Mouse (Mus musculus): ENCODE results near the gene Tbx18. TPM values are rescaled to one million over a fixed set of nuclear protein-coding genes. Genes with fewer than 3 reads are reported as not detected.
A peak's percentile ranks its signal among the peaks of the same experiment; 100 is the strongest.

The Tbx18 gene
- 0.88 and 1.6 TPM in 2 replicates for polyA plus RNA-seq (2014; fragmentation: Nextera tagmentation; extraction: Ambion mirVana)

- Histone ChIP-seq H3K4me2 (peak within 1 kb of the TSS; percentile 60), H3K4me1 (replicated peaks; ENCODE audit: control insufficient read depth, insufficient read depth, low read length) (peaks cover 8% of the 10 kb centered on the region), H3K4me3 (ENCODE audit: low read depth, low read length) (peak within 1 kb of the TSS; percentile 45), H3K27ac (ENCODE audit: low read depth, low read length) (no peak within 1 kb of the TSS), H3K36me3 (ENCODE audit: control insufficient read depth, insufficient read depth, low read length) (no peaks in the 10 kb centered on the region), H3K9me3 (ENCODE audit: control insufficient read depth, low read length) (no peaks in the 10 kb centered on the region), H3K9ac (ENCODE audit: low read depth, low read length) (no peak within 1 kb of the TSS), H3K27me3 (replicated peaks; ENCODE audit: control insufficient read depth, insufficient read depth, low read length) (peaks cover 86% of the 10 kb centered on the region)
- DNase-seq (ENCODE audit: low spot score) (peak; percentile 55), ATAC-seq (replicated peaks; ENCODE audit: low FRiP score) (0 out of 2 replicates have a peak, but pooled peaks have one; percentile 19)
- under 1% methylated on average over 27 of the region's 27 CpGs for WGBS
These were observed at the start of gene Tbx18 for GRCm38 (mm10) chr9:87730961-87731535. Gene Tbx18 (minus strand): TSS chr9:87731260.

- 82% methylated on average over 2 of the region's 2 CpGs for WGBS
- Histone ChIP-seq H3K4me1 (replicated peaks; ENCODE audit: control insufficient read depth, insufficient read depth, low read length) (no peaks in the 10 kb centered on the region), H3K4me2 (no peak overlapping the region), H3K9me3 (ENCODE audit: control insufficient read depth, low read length) (no peaks in the 10 kb centered on the region), H3K27ac (ENCODE audit: low read depth, low read length) (no peak overlapping the region), H3K36me3 (ENCODE audit: control insufficient read depth, insufficient read depth, low read length) (no peaks in the 10 kb centered on the region), H3K9ac (ENCODE audit: low read depth, low read length) (no peak overlapping the region), H3K27me3 (replicated peaks; ENCODE audit: control insufficient read depth, insufficient read depth, low read length) (no peaks in the 10 kb centered on the region), H3K4me3 (ENCODE audit: low read depth, low read length) (no peak overlapping the region)
- ATAC-seq (replicated peaks; ENCODE audit: low FRiP score) (no peak), DNase-seq (ENCODE audit: low spot score) (no peak)
These were observed 42.9 kb upstream of the Tbx18 start for GRCm38 (mm10) chr9:87773951-87774350.

GRCm38 (mm10) chr9:87755621-87756020 lies 24.6 kb upstream of the Tbx18 start:
- no peak for ATAC-seq (replicated peaks; ENCODE audit: low FRiP score)

GRCm38 (mm10) chr9:87741599-87741998 lies 10.5 kb upstream of the Tbx18 start:
- ATAC-seq (replicated peaks; ENCODE audit: low FRiP score) (no peak), DNase-seq (ENCODE audit: low spot score) (no peak)
- H3K36me3 ChIP-seq (ENCODE audit: control insufficient read depth, insufficient read depth, low read length), result no peaks in the 10 kb centered on the region
- 72% methylated on average over 8 of the region's 8 CpGs for WGBS
- no peak overlapping the region for H3K9ac ChIP-seq (ENCODE audit: low read depth, low read length)
- peaks cover 57% of the 10 kb centered on the region for H3K27me3 ChIP-seq (replicated peaks; ENCODE audit: control insufficient read depth, insufficient read depth, low read length)
- no peak overlapping the region for H3K4me3 ChIP-seq (ENCODE audit: low read depth, low read length)
- no peaks in the 10 kb centered on the region for H3K9me3 ChIP-seq (ENCODE audit: control insufficient read depth, low read length)
- no peaks in the 10 kb centered on the region for H3K4me1 ChIP-seq (replicated peaks; ENCODE audit: control insufficient read depth, insufficient read depth, low read length)
- H3K4me2 ChIP-seq, result no peak overlapping the region
- H3K27ac ChIP-seq (ENCODE audit: low read depth, low read length), result no peak overlapping the region

More at GRCm38 (mm10) chr9:87755621-87756020, 24.6 kb upstream of the Tbx18 start:
- no peaks in the 10 kb centered on the region for H3K9me3 ChIP-seq (ENCODE audit: control insufficient read depth, low read length)
- no peak overlapping the region for H3K9ac ChIP-seq (ENCODE audit: low read depth, low read length)
- H3K27me3 ChIP-seq (replicated peaks; ENCODE audit: control insufficient read depth, insufficient read depth, low read length), result no peaks in the 10 kb centered on the region
- H3K27ac ChIP-seq (ENCODE audit: low read depth, low read length), result no peak overlapping the region
- DNase-seq (ENCODE audit: low spot score), result no peak
- no peak overlapping the region for H3K4me3 ChIP-seq (ENCODE audit: low read depth, low read length)
- no peaks in the 10 kb centered on the region for H3K4me1 ChIP-seq (replicated peaks; ENCODE audit: control insufficient read depth, insufficient read depth, low read length)
- no peaks in the 10 kb centered on the region for H3K36me3 ChIP-seq (ENCODE audit: control insufficient read depth, insufficient read depth, low read length)
- 69% methylated on average over 4 of the region's 4 CpGs for WGBS
- no peak overlapping the region for H3K4me2 ChIP-seq

- H3K9ac ChIP-seq (ENCODE audit: low read depth, low read length), result no peak overlapping the region
- peak overlapping the region; percentile 33 for H3K4me2 ChIP-seq
- ATAC-seq (replicated peaks; ENCODE audit: low FRiP score), result peak; percentile 76
- no peak overlapping the region for H3K4me3 ChIP-seq (ENCODE audit: low read depth, low read length)
- H3K27me3 ChIP-seq (replicated peaks; ENCODE audit: control insufficient read depth, insufficient read depth, low read length), result peaks cover 65% of the 10 kb centered on the region
- H3K4me1 ChIP-seq (replicated peaks; ENCODE audit: control insufficient read depth, insufficient read depth, low read length), result no peaks in the 10 kb centered on the region
- H3K36me3 ChIP-seq (ENCODE audit: control insufficient read depth, insufficient read depth, low read length), result no peaks in the 10 kb centered on the region
- DNase-seq (ENCODE audit: low spot score), result peak; percentile 55
- no peaks in the 10 kb centered on the region for H3K9me3 ChIP-seq (ENCODE audit: control insufficient read depth, low read length)
- H3K27ac ChIP-seq (ENCODE audit: low read depth, low read length), result no peak overlapping the region
- 3% methylated on average over 11 of the region's 11 CpGs for WGBS
These were observed 9.6 kb upstream of the Tbx18 start for GRCm38 (mm10) chr9:87740667-87741066.

- Histone ChIP-seq H3K9me3 (ENCODE audit: control insufficient read depth, low read length) (no peaks in the 10 kb centered on the region), H3K27me3 (replicated peaks; ENCODE audit: control insufficient read depth, insufficient read depth, low read length) (peaks cover 69% of the 10 kb centered on the region), H3K36me3 (ENCODE audit: control insufficient read depth, insufficient read depth, low read length) (no peaks in the 10 kb centered on the region), H3K27ac (ENCODE audit: low read depth, low read length) (no peak overlapping the region), H3K9ac (ENCODE audit: low read depth, low read length) (no peak overlapping the region), H3K4me2 (peak overlapping the region; percentile 33), H3K4me3 (ENCODE audit: low read depth, low read length) (no peak overlapping the region; the same call in 1 of the 2 replicates), H3K4me1 (replicated peaks; ENCODE audit: control insufficient read depth, insufficient read depth, low read length) (no peaks in the 10 kb centered on the region)
- WGBS, result 2% methylated on average over 20 of the region's 20 CpGs
- ATAC-seq (replicated peaks; ENCODE audit: low FRiP score), result peak; percentile 18; the same call in 1 of the 2 replicates
- DNase-seq (ENCODE audit: low spot score), result peak; percentile 50
These were observed 9.2 kb upstream of the Tbx18 start for GRCm38 (mm10) chr9:87740241-87740645.

GRCm38 (mm10) chr9:87739543-87740161 lies 8.6 kb upstream of the Tbx18 start:
- Histone ChIP-seq H3K36me3 (ENCODE audit: control insufficient read depth, insufficient read depth, low read length) (no peaks in the 10 kb centered on the region), H3K9me3 (ENCODE audit: control insufficient read depth, low read length) (no peaks in the 10 kb centered on the region), H3K27ac (ENCODE audit: low read depth, low read length) (no peak overlapping the region), H3K4me2 (peak overlapping the region; percentile 46), H3K9ac (ENCODE audit: low read depth, low read length) (no peak overlapping the region), H3K4me3 (ENCODE audit: low read depth, low read length) (peak overlapping the region; percentile 25; the same call in 1 of the 2 replicates), H3K27me3 (replicated peaks; ENCODE audit: control insufficient read depth, insufficient read depth, low read length) (peaks cover 75% of the 10 kb centered on the region), H3K4me1 (replicated peaks; ENCODE audit: control insufficient read depth, insufficient read depth, low read length) (no peaks in the 10 kb centered on the region)
- ATAC-seq (replicated peaks; ENCODE audit: low FRiP score) (0 out of 2 replicates have a peak, but pooled peaks have one; percentile 38), DNase-seq (ENCODE audit: low spot score) (no peak)
- WGBS, result under 1% methylated on average over 41 of the region's 41 CpGs

GRCm38 (mm10) chr9:87738766-87739542 lies 7.9 kb upstream of the Tbx18 start:
- no peaks in the 10 kb centered on the region for H3K36me3 ChIP-seq (ENCODE audit: control insufficient read depth, insufficient read depth, low read length)
- H3K4me1 ChIP-seq (replicated peaks; ENCODE audit: control insufficient read depth, insufficient read depth, low read length), result no peaks in the 10 kb centered on the region
- H3K4me2 ChIP-seq, result peak overlapping the region; percentile 46
- H3K9me3 ChIP-seq (ENCODE audit: control insufficient read depth, low read length), result no peaks in the 10 kb centered on the region
- H3K27ac ChIP-seq (ENCODE audit: low read depth, low read length), result no peak overlapping the region
- H3K27me3 ChIP-seq (replicated peaks; ENCODE audit: control insufficient read depth, insufficient read depth, low read length), result peaks cover 82% of the 10 kb centered on the region
- 1% methylated on average over 39 of the region's 39 CpGs for WGBS
- H3K9ac ChIP-seq (ENCODE audit: low read depth, low read length), result no peak overlapping the region
- ATAC-seq (replicated peaks; ENCODE audit: low FRiP score) (no peak), DNase-seq (ENCODE audit: low spot score) (no peak)
- H3K4me3 ChIP-seq (ENCODE audit: low read depth, low read length), result no peak overlapping the region

Measured in liver, embryonic 11.5 days (tissue).